Mouse (Mus musculus): Measurements from ENCODE around the gene Ifi35. TPM values are rescaled to one million over a fixed set of nuclear protein-coding genes. Genes with fewer than 3 reads are reported as not detected.
A peak's percentile ranks its signal among the peaks of the same experiment; 100 is the strongest.
"Not testable (repeated sequence)": the region's sequence is repeated elsewhere in the genome, so short reads cannot be mapped to it uniquely, and the experiment has no call there.

Ifi35 gene
- polyA plus RNA-seq, 1 experiment from 2014 or later, result 3.1 TPM

DNA sequence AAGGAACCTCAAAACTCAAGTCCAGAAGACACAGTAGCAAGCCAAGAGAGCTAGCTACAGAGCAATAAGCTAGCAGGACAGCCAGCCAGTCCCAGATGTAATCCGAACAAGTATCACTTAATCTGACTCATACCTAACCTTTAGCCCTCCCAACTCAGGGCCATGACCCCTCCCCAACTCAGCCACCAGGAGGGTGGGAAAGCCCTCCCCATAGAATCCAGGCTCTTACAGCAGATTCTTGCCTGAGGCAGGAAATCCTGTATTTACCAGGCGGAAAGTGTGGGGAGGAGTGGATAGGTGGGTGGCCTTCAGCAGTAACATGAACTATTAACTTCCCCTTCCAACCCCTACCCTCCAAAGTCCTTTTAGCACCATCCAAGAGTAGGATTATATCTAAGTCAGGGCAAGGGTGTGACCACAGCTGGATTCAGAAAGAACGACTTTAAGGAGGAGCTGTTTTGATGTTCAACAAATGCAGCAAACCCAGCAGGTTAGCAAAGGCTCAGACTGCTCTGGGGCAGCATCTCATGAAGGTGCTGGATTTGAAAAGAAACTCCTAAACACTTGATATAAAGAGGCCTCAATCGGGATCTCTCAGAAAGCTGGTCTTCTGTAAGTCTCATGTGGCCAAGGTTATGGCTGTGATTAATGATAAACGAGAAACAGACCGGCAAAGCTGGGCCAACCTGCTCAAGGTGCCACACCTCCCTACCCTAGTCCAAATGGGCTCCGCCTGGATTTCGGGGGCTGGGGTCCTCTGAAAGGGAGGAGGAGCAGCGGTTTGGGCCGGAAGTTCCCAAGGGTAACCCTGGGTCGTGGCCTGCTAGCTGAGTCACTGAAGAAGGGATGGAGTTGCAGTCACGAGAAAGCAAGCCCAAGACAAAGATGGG, 16.2 kb downstream of the Ifi35 start, which contains the start of gene Rnd2:
Rnd2 (plus strand) TSS at position 789 of the 890 bp plus-strand sequence.
- Histone ChIP-seq H3K9me3 (replicated peaks; ENCODE audit: control insufficient read depth, low read length, poor library complexity, severe bottlenecking) (no peaks in the 10 kb centered on the region), H3K4me1 (ENCODE audit: control insufficient read depth, insufficient read depth, low read length) (peaks cover 46% of the 10 kb centered on the region), H3K4me2 (ENCODE audit: low read length) (peak within 1 kb of the TSS; percentile 79), H3K9ac (ENCODE audit: low read depth, low read length) (peak within 1 kb of the TSS; percentile 97), H3K27ac (ENCODE audit: low read length) (peak within 1 kb of the TSS; percentile 96), H3K36me3 (ENCODE audit: control insufficient read depth, insufficient read depth, low read length) (peaks cover 25% of the 10 kb centered on the region), H3K27me3 (ENCODE audit: control insufficient read depth, insufficient read depth, low read depth, low read length) (no peaks in the 10 kb centered on the region), H3K4me3 (ENCODE audit: low read depth, low read length) (peak within 1 kb of the TSS; percentile 98)
- ATAC-seq, result no peak
- WGBS, result 12% methylated on average over 12 of the region's 12 CpGs

- Histone ChIP-seq H3K9me3 (replicated peaks; ENCODE audit: control insufficient read depth, low read length, poor library complexity, severe bottlenecking) (no peaks in the 10 kb centered on the region), H3K27ac (ENCODE audit: low read length) (peak overlapping the region; percentile 96), H3K36me3 (ENCODE audit: control insufficient read depth, insufficient read depth, low read length) (peaks cover 18% of the 10 kb centered on the region), H3K4me2 (ENCODE audit: low read length) (peak overlapping the region; percentile 79), H3K27me3 (ENCODE audit: control insufficient read depth, insufficient read depth, low read depth, low read length) (no peaks in the 10 kb centered on the region), H3K4me3 (ENCODE audit: low read depth, low read length) (peak overlapping the region; percentile 98), H3K9ac (ENCODE audit: low read depth, low read length) (peak overlapping the region; percentile 97), H3K4me1 (ENCODE audit: control insufficient read depth, insufficient read depth, low read length) (peaks cover 46% of the 10 kb centered on the region)
- peak; percentile 41 for ATAC-seq
- 0% methylated on average over 51 of the region's 51 CpGs for WGBS
These were observed 17.1 kb downstream of the Ifi35 start for GRCm38 (mm10) chr11:101465101-101465868.

DNA sequence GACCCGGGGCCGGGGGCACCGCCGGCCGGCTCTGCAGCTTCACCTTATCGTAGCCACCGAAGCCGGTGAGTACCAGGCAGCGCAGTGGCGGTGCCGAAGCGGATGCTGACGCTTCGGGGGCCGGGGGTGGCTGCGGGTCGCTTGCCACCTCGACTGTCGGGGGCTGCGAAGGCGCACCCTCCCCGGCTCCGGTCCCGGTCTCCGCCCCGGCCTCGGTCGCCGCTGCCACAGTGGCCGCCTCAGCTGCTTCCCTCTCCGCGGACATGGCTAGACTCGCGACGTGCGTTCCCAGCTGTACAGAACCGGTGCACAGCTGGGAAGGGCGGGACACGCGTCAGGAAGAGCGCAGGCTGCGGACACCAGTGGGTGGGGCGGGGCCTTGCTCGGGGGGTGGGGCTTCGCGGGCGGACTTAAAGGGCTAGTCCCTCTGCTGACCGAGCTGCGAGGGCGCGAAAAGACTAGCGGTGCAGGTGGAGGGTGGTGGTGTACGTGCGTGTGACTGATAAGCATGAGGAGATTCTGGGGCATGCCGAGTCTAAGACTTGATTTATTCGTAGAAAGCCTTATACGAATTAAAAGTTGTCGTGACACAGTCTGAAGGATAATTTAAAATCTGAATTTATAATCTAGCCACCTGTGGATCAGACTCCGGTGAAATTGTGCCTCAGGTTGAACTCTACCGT, 17.8 kb downstream of the Ifi35 start, which contains the start of gene Vat1:
Vat1 (minus strand) TSS at position 362 of the 683 bp plus-strand sequence.
- H3K4me2 ChIP-seq (ENCODE audit: low read length), result peak within 1 kb of the TSS; percentile 79
- no peaks in the 10 kb centered on the region for H3K9me3 ChIP-seq (replicated peaks; ENCODE audit: control insufficient read depth, low read length, poor library complexity, severe bottlenecking)
- H3K27ac ChIP-seq (ENCODE audit: low read length), result peak within 1 kb of the TSS; percentile 96
- peak within 1 kb of the TSS; percentile 98 for H3K4me3 ChIP-seq (ENCODE audit: low read depth, low read length)
- no peaks in the 10 kb centered on the region for H3K27me3 ChIP-seq (ENCODE audit: control insufficient read depth, insufficient read depth, low read depth, low read length)
- WGBS, result under 1% methylated on average over 60 of the region's 60 CpGs
- H3K4me1 ChIP-seq (ENCODE audit: control insufficient read depth, insufficient read depth, low read length), result peaks cover 46% of the 10 kb centered on the region
- H3K9ac ChIP-seq (ENCODE audit: low read depth, low read length), result peak within 1 kb of the TSS; percentile 97
- H3K36me3 ChIP-seq (ENCODE audit: control insufficient read depth, insufficient read depth, low read length), result peaks cover 14% of the 10 kb centered on the region
- peak; percentile 79 for ATAC-seq

DNA sequence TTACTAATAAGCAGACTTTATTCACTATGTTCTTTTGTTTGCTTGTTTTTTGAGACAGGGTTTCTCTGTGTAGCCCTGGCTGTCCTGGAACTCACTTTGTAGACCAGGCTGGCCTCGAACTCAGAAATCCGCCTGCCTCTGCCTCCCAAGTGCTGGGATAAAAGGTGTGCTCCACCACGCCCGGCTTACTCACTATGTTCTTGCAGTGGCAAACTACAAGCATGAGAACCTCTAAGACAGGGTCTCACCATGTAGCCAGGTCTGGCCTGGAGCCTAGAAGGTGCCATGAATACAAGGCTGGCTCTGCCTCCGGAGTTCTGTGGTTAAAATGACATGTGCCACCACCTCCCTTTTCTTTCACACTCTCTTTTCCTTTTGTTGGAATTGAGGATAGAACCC, 18.3 kb downstream of the Ifi35 start:
- Histone ChIP-seq H3K4me3 (ENCODE audit: low read depth, low read length) (peak overlapping the region; percentile 98), H3K9ac (ENCODE audit: low read depth, low read length) (peak overlapping the region; percentile 97), H3K4me1 (ENCODE audit: control insufficient read depth, insufficient read depth, low read length) (peaks cover 46% of the 10 kb centered on the region), H3K4me2 (ENCODE audit: low read length) (peak overlapping the region; percentile 79)
- 66% methylated on average over 5 of the region's 5 CpGs for WGBS
- not testable (repeated sequence) for ATAC-seq; H3K36me3 ChIP-seq (ENCODE audit: control insufficient read depth, insufficient read depth, low read length); H3K27me3 ChIP-seq (ENCODE audit: control insufficient read depth, insufficient read depth, low read depth, low read length); H3K27ac ChIP-seq (ENCODE audit: low read length); H3K9me3 ChIP-seq (replicated peaks; ENCODE audit: control insufficient read depth, low read length, poor library complexity, severe bottlenecking)

DNA sequence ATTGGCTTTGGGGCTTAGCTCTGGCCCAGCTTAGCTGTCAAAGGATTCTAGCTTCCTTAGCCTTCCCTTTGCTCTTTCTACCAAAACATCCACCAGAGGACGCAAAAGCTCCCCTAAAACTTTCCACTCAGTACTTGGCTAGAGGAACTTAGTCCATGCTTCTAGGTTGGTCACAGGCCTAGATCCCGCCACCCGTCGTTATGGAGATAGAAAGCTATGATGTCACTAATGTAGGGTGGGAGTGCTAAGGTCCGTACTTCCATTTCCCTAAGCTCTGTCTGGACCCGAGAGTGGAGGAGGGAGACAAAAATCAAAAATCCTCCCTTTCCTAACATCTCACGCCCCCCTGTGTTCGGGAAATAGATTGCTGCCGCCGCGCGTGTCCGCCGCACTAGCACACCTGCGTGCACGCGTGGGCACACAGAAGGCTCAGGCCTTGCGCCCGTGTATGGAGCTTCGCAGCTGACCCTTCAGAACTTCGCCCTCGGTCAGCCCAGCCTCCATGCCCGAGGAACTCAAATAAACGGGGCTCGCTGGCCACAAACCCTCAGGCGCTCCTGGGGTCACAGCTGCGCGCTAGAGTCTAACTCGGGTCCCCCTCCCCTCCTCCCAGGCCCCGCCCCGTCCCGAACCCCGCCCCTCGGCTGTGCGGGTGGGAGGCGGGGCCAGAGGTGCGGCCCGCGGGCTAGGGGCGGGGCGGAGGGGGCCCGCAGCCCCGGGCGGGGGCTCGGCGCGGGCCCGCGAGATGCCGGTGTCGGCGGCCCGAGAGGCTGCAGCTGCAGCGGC, 19.5 kb downstream of the Ifi35 start:
- Histone ChIP-seq H3K36me3 (ENCODE audit: control insufficient read depth, insufficient read depth, low read length) (no peaks in the 10 kb centered on the region), H3K4me3 (ENCODE audit: low read depth, low read length) (peak overlapping the region; percentile 85), H3K4me2 (ENCODE audit: low read length) (peak overlapping the region; percentile 66), H3K4me1 (ENCODE audit: control insufficient read depth, insufficient read depth, low read length) (peaks cover 40% of the 10 kb centered on the region), H3K27ac (ENCODE audit: low read length) (peak overlapping the region; percentile 82), H3K9me3 (replicated peaks; ENCODE audit: control insufficient read depth, low read length, poor library complexity, severe bottlenecking) (no peaks in the 10 kb centered on the region), H3K9ac (ENCODE audit: low read depth, low read length) (peak overlapping the region; percentile 90), H3K27me3 (ENCODE audit: control insufficient read depth, insufficient read depth, low read depth, low read length) (no peaks in the 10 kb centered on the region)
- peak; percentile 49 for ATAC-seq
- WGBS, result 0% methylated on average over 41 of the region's 54 CpGs

GRCm38 (mm10) chr11:101468263-101468688, 20.1 kb downstream of the Ifi35 start:
- H3K9me3 ChIP-seq (replicated peaks; ENCODE audit: control insufficient read depth, low read length, poor library complexity, severe bottlenecking), result no peaks in the 10 kb centered on the region
- peak overlapping the region; percentile 66 for H3K4me2 ChIP-seq (ENCODE audit: low read length)
- peak overlapping the region; percentile 82 for H3K27ac ChIP-seq (ENCODE audit: low read length)
- H3K9ac ChIP-seq (ENCODE audit: low read depth, low read length), result peak overlapping the region; percentile 90
- H3K27me3 ChIP-seq (ENCODE audit: control insufficient read depth, insufficient read depth, low read depth, low read length), result no peaks in the 10 kb centered on the region
- WGBS, result 0% methylated on average over 23 of the region's 31 CpGs
- ATAC-seq, result peak; percentile 33
- H3K4me1 ChIP-seq (ENCODE audit: control insufficient read depth, insufficient read depth, low read length), result peaks cover 34% of the 10 kb centered on the region
- H3K36me3 ChIP-seq (ENCODE audit: control insufficient read depth, insufficient read depth, low read length), result no peaks in the 10 kb centered on the region
- peak overlapping the region; percentile 85 for H3K4me3 ChIP-seq (ENCODE audit: low read depth, low read length)

DNA sequence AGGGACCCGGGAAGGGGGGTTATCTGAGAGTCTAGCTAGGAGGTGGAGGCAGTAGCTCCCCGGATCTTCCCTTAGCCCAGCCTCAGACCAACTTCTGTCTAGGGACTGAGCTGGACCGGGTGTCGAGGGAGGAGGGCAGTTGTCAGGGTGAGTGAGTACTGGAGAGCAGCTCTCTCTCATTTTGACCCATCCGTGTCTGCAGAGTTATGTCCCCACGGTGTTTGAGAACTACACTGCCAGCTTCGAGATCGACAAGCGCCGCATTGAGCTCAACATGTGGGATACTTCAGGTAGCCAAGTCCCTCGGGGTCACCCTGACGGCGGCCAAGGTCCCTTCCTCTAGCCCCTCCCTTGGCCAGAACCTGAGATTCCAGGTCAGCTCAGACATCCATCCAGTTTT, 20.5 kb downstream of the Ifi35 start:
- 3% methylated on average over 13 of the region's 13 CpGs for WGBS
- Histone ChIP-seq H3K9ac (ENCODE audit: low read depth, low read length) (peak overlapping the region; percentile 90), H3K36me3 (ENCODE audit: control insufficient read depth, insufficient read depth, low read length) (no peaks in the 10 kb centered on the region), H3K27me3 (ENCODE audit: control insufficient read depth, insufficient read depth, low read depth, low read length) (no peaks in the 10 kb centered on the region), H3K9me3 (replicated peaks; ENCODE audit: control insufficient read depth, low read length, poor library complexity, severe bottlenecking) (no peaks in the 10 kb centered on the region), H3K4me1 (ENCODE audit: control insufficient read depth, insufficient read depth, low read length) (peaks cover 29% of the 10 kb centered on the region), H3K4me3 (ENCODE audit: low read depth, low read length) (peak overlapping the region; percentile 85), H3K27ac (ENCODE audit: low read length) (peak overlapping the region; percentile 82), H3K4me2 (ENCODE audit: low read length) (peak overlapping the region; percentile 66)
- ATAC-seq, result no peak

- H3K4me1 ChIP-seq (ENCODE audit: control insufficient read depth, insufficient read depth, low read length), result peaks cover 25% of the 10 kb centered on the region
- H3K4me2 ChIP-seq (ENCODE audit: low read length), result peak overlapping the region; percentile 66
- no peaks in the 10 kb centered on the region for H3K36me3 ChIP-seq (ENCODE audit: control insufficient read depth, insufficient read depth, low read length)
- H3K9ac ChIP-seq (ENCODE audit: low read depth, low read length), result peak overlapping the region; percentile 90
- no peak overlapping the region for H3K27ac ChIP-seq (ENCODE audit: low read length)
- H3K4me3 ChIP-seq (ENCODE audit: low read depth, low read length), result peak overlapping the region; percentile 85
- no peaks in the 10 kb centered on the region for H3K9me3 ChIP-seq (replicated peaks; ENCODE audit: control insufficient read depth, low read length, poor library complexity, severe bottlenecking)
- 65% methylated on average over 4 of the region's 4 CpGs for WGBS
- no peak for ATAC-seq
- no peaks in the 10 kb centered on the region for H3K27me3 ChIP-seq (ENCODE audit: control insufficient read depth, insufficient read depth, low read depth, low read length)
These were observed 20.9 kb downstream of the Ifi35 start for GRCm38 (mm10) chr11:101469155-101469554.
